In genomic region chr5:133569096-133569495, GRCm38 (mm10) we compare ENCODE assay signal across 19 mouse cellular contexts.
A peak's percentile ranks its signal among the peaks of the same experiment; 100 is the strongest.
DNase-seq lines count a peak whose midpoint lies in the region; ATAC-seq and TF ChIP-seq lines count a peak whose summit lies in the region.
"Had no signal": no experiment of that assay in that cellular context is flagged by ENCODE, and none has a peak within 500 bp of the region (broad histone marks: within the 10 kb centered on the region; RNA-seq: fewer than 3 reads in every experiment).

No protein-coding gene starts in this region.

- TF ChIP-seq POLR2A in lung, adult 2 months (IDR thresholded peaks at IDR 0.05; ENCODE audit: borderline replicate concordance, extremely low read depth, low read depth, low read length): no peak

- TF ChIP-seq CTCF in lung, postnatal 0 days (IDR thresholded peaks at IDR 0.05): no peak
- no peak for TF ChIP-seq CTCF in lung, adult 2 months (IDR thresholded peaks at IDR 0.05; ENCODE audit: insufficient read depth, low read length)

- H3K4me2 ChIP-seq in heart, embryonic 11.5 days: no peak overlapping the region
- no peak overlapping the region for H3K4me2 ChIP-seq in lung, postnatal 0 days (replicated peaks; ENCODE audit: low read depth, low read length)
- no peak overlapping the region for H3K4me2 ChIP-seq in neural tube, embryonic 11.5 days (ENCODE audit: low read depth)
- H3K4me2 ChIP-seq: limb, embryonic 12.5 days; lung, embryonic 15.5 days; neural tube, embryonic 13.5 days had no signal

- no peaks in the 10 kb centered on the region for H3K27me3 ChIP-seq in heart, embryonic 11.5 days (ENCODE audit: control insufficient read depth, insufficient read depth, low read length)
- no peaks in the 10 kb centered on the region for H3K27me3 ChIP-seq in lung, postnatal 0 days (replicated peaks; ENCODE audit: insufficient read depth, low read length)
- no peaks in the 10 kb centered on the region for H3K27me3 ChIP-seq in neural tube, embryonic 11.5 days (ENCODE audit: control insufficient read depth, insufficient read depth, low read length)
- H3K27me3 ChIP-seq: limb, embryonic 12.5 days; lung, embryonic 15.5 days; neural tube, embryonic 13.5 days had no signal

- no peak overlapping the region for H3K4me3 ChIP-seq in heart, embryonic 11.5 days (ENCODE audit: low read depth, low read length)
- H3K4me3 ChIP-seq in lung, postnatal 0 days (ENCODE audit: low read depth, low read length): no peak overlapping the region
- no peak overlapping the region for H3K4me3 ChIP-seq in lung, adult 2 months (replicated peaks; ENCODE audit: extremely low read depth, low read depth, low read length)
- no peak overlapping the region for H3K4me3 ChIP-seq in neural tube, embryonic 11.5 days (ENCODE audit: low read depth, low read length)
- H3K4me3 ChIP-seq: gastrocnemius, adult 2 months; limb, embryonic 12.5 days; lung, embryonic 15.5 days; neural tube, embryonic 13.5 days had no signal

- ATAC-seq in heart, embryonic 11.5 days (replicated peaks; ENCODE audit: insufficient number of reproducible peaks, low FRiP score, low TSS enrichment): no peak
- ATAC-seq in lung, postnatal 0 days: no peak
- no peak for ATAC-seq in neural tube, embryonic 11.5 days (ENCODE audit: insufficient read depth, low FRiP score, low TSS enrichment)
- ATAC-seq: forebrain, embryonic 16.5 days had no signal

- no peaks in the 10 kb centered on the region for H3K36me3 ChIP-seq in heart, embryonic 11.5 days (ENCODE audit: control insufficient read depth, insufficient read depth, low read length)
- no peaks in the 10 kb centered on the region for H3K36me3 ChIP-seq in lung, postnatal 0 days (ENCODE audit: insufficient read depth, low read length)
- H3K36me3 ChIP-seq in neural tube, embryonic 11.5 days (ENCODE audit: control insufficient read depth, insufficient read depth, low read length): no peaks in the 10 kb centered on the region
- H3K36me3 ChIP-seq: limb, embryonic 12.5 days; lung, embryonic 15.5 days; neural tube, embryonic 13.5 days had no signal

- H3K4me1 ChIP-seq in heart, embryonic 11.5 days (ENCODE audit: control insufficient read depth, insufficient read depth, low read length): no peaks in the 10 kb centered on the region
- H3K4me1 ChIP-seq in lung, postnatal 0 days (ENCODE audit: insufficient read depth, low read depth, low read length): no peaks in the 10 kb centered on the region
- no peaks in the 10 kb centered on the region for H3K4me1 ChIP-seq in lung, adult 2 months (ENCODE audit: control insufficient read depth, insufficient read depth, low read length)
- H3K4me1 ChIP-seq in neural tube, embryonic 11.5 days (ENCODE audit: control insufficient read depth, insufficient read depth, low read length): no peaks in the 10 kb centered on the region
- H3K4me1 ChIP-seq: limb, embryonic 12.5 days; lung, embryonic 15.5 days had no signal

- H3K27ac ChIP-seq in heart, embryonic 11.5 days (ENCODE audit: low read depth, low read length): no peak overlapping the region
- H3K27ac ChIP-seq in lung, postnatal 0 days (ENCODE audit: low read length): no peak overlapping the region
- no peak overlapping the region for H3K27ac ChIP-seq in neural tube, embryonic 11.5 days (ENCODE audit: low read depth, low read length)
- H3K27ac ChIP-seq: gastrocnemius, adult 2 months; limb, embryonic 12.5 days; lung, embryonic 15.5 days; neural tube, embryonic 13.5 days; stomach, postnatal 0 days had no signal

- no peak overlapping the region for H3K9ac ChIP-seq in heart, embryonic 11.5 days (ENCODE audit: low read depth, low read length)
- no peak overlapping the region for H3K9ac ChIP-seq in lung, postnatal 0 days (replicated peaks; ENCODE audit: low read depth)
- no peak overlapping the region for H3K9ac ChIP-seq in neural tube, embryonic 11.5 days (ENCODE audit: low read length)
- H3K9ac ChIP-seq: limb, embryonic 12.5 days; lung, embryonic 15.5 days; neural tube, embryonic 13.5 days had no signal

- WGBS in heart, embryonic 11.5 days (ENCODE audit: insufficient replicate concordance): 68% methylated on average over 2 of the region's 2 CpGs
- WGBS in lung, postnatal 0 days: 85% methylated on average over 2 of the region's 2 CpGs
- 80% methylated on average over 2 of the region's 2 CpGs for WGBS in lung, adult 2 months
- WGBS in neural tube, embryonic 11.5 days: 91% methylated on average over 2 of the region's 2 CpGs

- H3K9me3 ChIP-seq in heart, embryonic 11.5 days (replicated peaks; ENCODE audit: control insufficient read depth, low read length): no peaks in the 10 kb centered on the region
- no peaks in the 10 kb centered on the region for H3K9me3 ChIP-seq in lung, postnatal 0 days (ENCODE audit: low read length)
- H3K9me3 ChIP-seq in neural tube, embryonic 11.5 days (ENCODE audit: control insufficient read depth, low read length): no peaks in the 10 kb centered on the region
- H3K9me3 ChIP-seq: limb, embryonic 12.5 days; lung, embryonic 15.5 days; neural tube, embryonic 13.5 days had no signal

- DNase-seq in heart, postnatal 4 days: peak; percentile 24
- DNase-seq in lung, postnatal 0 days (ENCODE audit: low spot score): peak; percentile 6
- DNase-seq in lung, adult 2 months: no peak
- peak; percentile 21 for DNase-seq in embryo, embryonic 9.5 days (ENCODE audit: extremely low spot score)
- DNase-seq in neural tube, embryonic 11.5 days (ENCODE audit: low spot score): peak; percentile 35
- no peak for DNase-seq in adrenal gland, adult (ENCODE audit: inconsistent age in 2 of 2, low spot score in 1 of 2)
- DNase-seq: adrenal gland, adult 8-10 months; cerebellum, adult 18-20 months; gastrocnemius, adult 2 months; heart, adult 18-20 months; kidney, adult 11 months; spleen, adult 18-20 months; thymus, postnatal 25 days had no signal

- TF ChIP-seq EP300 in lung, postnatal 0 days (IDR thresholded peaks at IDR 0.05): no peak

Comparison
In these comparisons a context has a peak if more than half of its experiments do, and no peak if none do; other contexts are left out.
1. DNase-seq: peak in heart, postnatal 4 days (single experiment), lung, postnatal 0 days (single experiment), embryo, embryonic 9.5 days (single experiment) and neural tube, embryonic 11.5 days (single experiment); none in lung, adult 2 months (single experiment) and adrenal gland, adult (0 of 2).